Mouse (Mus musculus): ENCODE results near the gene Zbed4. TPM values are rescaled to one million over a fixed set of nuclear protein-coding genes. Genes with fewer than 3 reads are reported as not detected.

Zbed4 gene
- total and polyA plus RNA-seq, 3 experiments, result 53.2 to 57.9 TPM; not detected in 1

DNA sequence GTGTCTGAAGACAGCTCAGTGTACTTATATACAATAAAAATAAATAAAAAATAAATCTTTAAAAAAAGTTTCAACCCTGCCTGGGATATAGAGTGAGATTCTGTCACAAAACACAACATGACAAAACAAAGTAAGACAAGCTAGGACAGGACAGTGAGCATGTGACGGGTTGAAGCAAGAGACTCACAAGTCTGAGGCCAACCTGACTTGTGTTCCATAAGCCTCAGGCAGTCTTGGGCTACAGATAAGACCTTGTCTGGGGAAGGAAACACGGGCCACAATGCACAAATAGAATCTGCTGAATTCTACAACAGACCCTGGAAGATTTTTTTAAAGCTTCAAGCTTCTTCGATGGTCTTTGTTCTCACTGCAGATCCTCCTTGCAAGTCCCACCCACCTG is 24.3 kb upstream of the Zbed4 start:
- no peak for TF ChIP-seq ZKSCAN1 (IDR thresholded peaks at IDR 0.05; ENCODE audit: low read depth, low read length)
- no peak for TF ChIP-seq MAFK (IDR thresholded peaks at IDR 0.05; ENCODE audit: borderline replicate concordance, low read depth, low read length)
- TF ChIP-seq CTCF (IDR thresholded peaks at IDR 0.05 in 2 of 3, conservative IDR thresholded peaks at IDR 0.05 in 1 of 3; ENCODE audit: control insufficient read depth in 1 of 3, insufficient read depth in 1 of 3, low read depth in 2 of 3, low read length in 3 of 3, poor library complexity in 1 of 3, severe bottlenecking in 1 of 3), result no peak
- TF ChIP-seq EP300 (IDR thresholded peaks at IDR 0.05; ENCODE audit: low read depth in 1 of 2, low read length in 2 of 2), result no peak
- TF ChIP-seq USF1 (IDR thresholded peaks at IDR 0.05; ENCODE audit: low read depth, low read length), result no peak
- no peak for TF ChIP-seq JUND (IDR thresholded peaks at IDR 0.05; ENCODE audit: low read depth, low read length)
- no peak for TF ChIP-seq HCFC1 (IDR thresholded peaks at IDR 0.05; ENCODE audit: low read depth, low read length)
- no peak for TF ChIP-seq SMC3 (IDR thresholded peaks at IDR 0.05; ENCODE audit: low read depth, low read length)
- no peak for TF ChIP-seq USF2 (IDR thresholded peaks at IDR 0.05; ENCODE audit: borderline replicate concordance in 1 of 2, insufficient read depth in 1 of 2, low read depth in 1 of 2, low read length in 2 of 2)
- TF ChIP-seq CHD1 (IDR thresholded peaks at IDR 0.05; ENCODE audit: low read depth, low read length), result no peak
- no peak for TF ChIP-seq NELFE (IDR thresholded peaks at IDR 0.05; ENCODE audit: low read depth, low read length)
- no peak for TF ChIP-seq TBP (IDR thresholded peaks at IDR 0.05; ENCODE audit: low read depth, low read length)
- TF ChIP-seq RAD21 (IDR thresholded peaks at IDR 0.05; ENCODE audit: low read depth, low read length), result no peak
- no peak overlapping the region for H3K27ac ChIP-seq (ENCODE audit: control insufficient read depth, low read depth, low read length)
- H3K79me2 ChIP-seq (ENCODE audit: control insufficient read depth, insufficient read depth, low read length, poor library complexity), result peaks cover 71% of the 10 kb centered on the region
- peaks cover 4 to 15% of the 10 kb centered on the region in 2 experiments for H3K4me1 ChIP-seq (ENCODE audit: control insufficient read depth in 1 of 2, insufficient read depth in 2 of 2, low read length in 2 of 2)
- no peaks in the 10 kb centered on the region for H3K9me3 ChIP-seq (replicated peaks; ENCODE audit: insufficient read depth, low read length)
- H3K36me3 ChIP-seq (ENCODE audit: control insufficient read depth in 1 of 2, insufficient read depth in 2 of 2, low read length in 2 of 2), result peaks cover 22 to 39% of the 10 kb centered on the region in 2 experiments
- no peaks in the 10 kb centered on the region for H3K27me3 ChIP-seq (ENCODE audit: control insufficient read depth in 1 of 2, insufficient read depth in 2 of 2, low read length in 2 of 2)
- DNase-seq (ENCODE audit: low read depth, low spot score), result no peak
- H3K9ac ChIP-seq (ENCODE audit: control insufficient read depth, low read depth, low read length, poor library complexity, severe bottlenecking), result no peak overlapping the region
- H3K4me3 ChIP-seq (ENCODE audit: control insufficient read depth in 1 of 2, insufficient read depth in 1 of 2, low read depth in 2 of 2, low read length in 2 of 2), result no peak overlapping the region

DNA sequence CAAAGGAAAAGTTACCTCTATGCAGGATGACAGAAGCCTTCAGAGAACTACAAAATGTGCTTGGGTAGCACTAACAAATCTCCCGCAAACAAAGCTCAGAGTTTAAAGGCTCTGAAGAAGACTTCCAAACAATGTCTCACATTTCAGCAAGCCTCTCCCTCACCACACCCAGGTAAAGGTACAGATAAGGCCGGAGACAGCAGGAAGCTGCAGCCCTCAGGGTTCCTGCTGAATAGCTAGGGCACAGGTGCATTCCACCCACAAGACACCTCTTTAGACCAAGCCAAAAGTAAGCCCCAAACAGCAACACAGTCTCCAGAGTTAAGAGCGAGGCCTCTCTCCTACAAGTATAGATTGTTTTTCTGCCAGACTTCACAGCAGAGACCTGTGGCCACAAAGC is 20.7 kb upstream of the Zbed4 start:
- Histone ChIP-seq H3K4me3 (ENCODE audit: control insufficient read depth in 1 of 2, insufficient read depth in 1 of 2, low read depth in 2 of 2, low read length in 2 of 2) (no peak overlapping the region), H3K4me1 (ENCODE audit: control insufficient read depth in 1 of 2, insufficient read depth in 2 of 2, low read length in 2 of 2) (peaks cover 8 to 28% of the 10 kb centered on the region in 2 experiments), H3K9ac (ENCODE audit: control insufficient read depth, low read depth, low read length, poor library complexity, severe bottlenecking) (no peak overlapping the region), H3K36me3 (ENCODE audit: control insufficient read depth in 1 of 2, insufficient read depth in 2 of 2, low read length in 2 of 2) (peaks cover 19 to 30% of the 10 kb centered on the region in 2 experiments), H3K9me3 (replicated peaks; ENCODE audit: insufficient read depth, low read length) (no peaks in the 10 kb centered on the region), H3K27ac (ENCODE audit: control insufficient read depth, low read depth, low read length) (no peak overlapping the region), H3K27me3 (ENCODE audit: control insufficient read depth in 1 of 2, insufficient read depth in 2 of 2, low read length in 2 of 2) (no peaks in the 10 kb centered on the region), H3K79me2 (ENCODE audit: control insufficient read depth, insufficient read depth, low read length, poor library complexity) (peaks cover 62% of the 10 kb centered on the region)
- no peak for TF ChIP-seq MAFK (IDR thresholded peaks at IDR 0.05; ENCODE audit: borderline replicate concordance, low read depth, low read length)
- TF ChIP-seq ZC3H11A (IDR thresholded peaks at IDR 0.05; ENCODE audit: low read depth, low read length), result no peak
- TF ChIP-seq TCF12 (IDR thresholded peaks at IDR 0.05; ENCODE audit: low read depth, low read length), result no peak
- TF ChIP-seq E2F4 (IDR thresholded peaks at IDR 0.05; ENCODE audit: borderline replicate concordance, low read depth, low read length), result no peak
- TF ChIP-seq SMC3 (IDR thresholded peaks at IDR 0.05; ENCODE audit: low read depth, low read length), result no peak
- DNase-seq (ENCODE audit: low read depth, low spot score), result no peak
